Mouse (Mus musculus): Measurements from ENCODE around the gene Nans. TPM values are rescaled to one million over a fixed set of nuclear protein-coding genes. Genes with fewer than 3 reads are reported as not detected.

Nans gene
- total RNA-seq, 4 experiments from 2014 or later, result 15.5 to 19.7 (median 16.6) TPM

DNA sequence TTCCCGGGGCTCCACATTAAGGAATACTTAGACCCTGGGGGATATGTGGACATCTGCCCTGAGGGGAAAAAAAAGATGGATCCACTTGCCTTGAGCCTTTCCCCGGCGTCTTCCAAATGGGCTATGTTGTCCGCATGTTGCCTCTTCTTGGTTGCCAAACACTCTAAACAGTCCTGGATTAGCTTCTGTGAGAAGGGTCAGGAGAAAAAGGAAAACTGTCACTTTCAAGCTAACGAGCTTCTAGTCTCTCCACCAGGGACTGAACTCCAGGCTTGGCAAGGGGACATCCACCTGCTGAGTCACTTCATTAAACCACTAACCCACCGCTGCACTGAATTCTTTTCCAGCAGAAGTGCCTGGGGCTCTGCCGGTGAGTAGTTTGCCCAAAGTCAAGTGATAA, 43.9 kb downstream of the Nans start:
- DNase-seq (ENCODE audit: low spot score in 2 of 2), result no peak

DNA sequence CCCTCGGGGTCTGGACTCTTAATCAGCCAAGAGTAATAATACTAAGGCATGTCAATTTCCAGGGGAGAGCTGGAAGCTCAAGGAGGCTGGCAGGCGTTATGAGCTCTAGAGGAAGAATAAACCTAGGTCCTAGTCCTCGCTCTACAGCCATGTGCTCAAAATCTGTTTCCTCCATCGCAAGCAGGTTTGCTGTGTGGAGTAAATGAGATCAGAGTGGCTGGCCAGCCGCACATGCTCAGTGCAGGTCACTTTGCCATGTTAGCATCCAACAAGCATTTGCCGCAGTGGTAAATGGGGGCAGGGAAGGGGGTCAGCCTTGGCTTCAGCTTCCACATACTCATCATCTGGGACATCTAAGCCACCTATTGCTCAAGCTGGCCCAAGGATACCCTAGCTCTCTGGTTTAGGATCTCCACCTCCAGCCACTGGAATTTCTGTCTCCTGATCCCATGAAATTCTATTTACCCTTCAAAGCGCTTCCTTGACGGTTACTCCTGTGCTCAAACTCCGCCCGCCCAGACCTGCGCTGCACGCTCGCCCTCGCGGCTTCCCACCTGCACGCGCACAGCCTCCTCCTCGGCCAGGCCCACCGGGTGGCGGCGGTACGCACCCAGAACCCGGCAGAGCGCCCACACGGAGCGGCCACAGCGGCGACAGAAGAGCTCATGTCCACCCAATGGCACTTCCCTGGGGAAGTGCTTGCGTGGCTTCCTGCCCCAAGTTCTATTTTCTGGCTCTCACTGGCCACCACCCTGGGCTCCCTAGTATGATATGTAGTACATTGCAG, 45.1 kb downstream of the Nans start:
- no peak for DNase-seq (ENCODE audit: low spot score in 2 of 2)

DNA sequence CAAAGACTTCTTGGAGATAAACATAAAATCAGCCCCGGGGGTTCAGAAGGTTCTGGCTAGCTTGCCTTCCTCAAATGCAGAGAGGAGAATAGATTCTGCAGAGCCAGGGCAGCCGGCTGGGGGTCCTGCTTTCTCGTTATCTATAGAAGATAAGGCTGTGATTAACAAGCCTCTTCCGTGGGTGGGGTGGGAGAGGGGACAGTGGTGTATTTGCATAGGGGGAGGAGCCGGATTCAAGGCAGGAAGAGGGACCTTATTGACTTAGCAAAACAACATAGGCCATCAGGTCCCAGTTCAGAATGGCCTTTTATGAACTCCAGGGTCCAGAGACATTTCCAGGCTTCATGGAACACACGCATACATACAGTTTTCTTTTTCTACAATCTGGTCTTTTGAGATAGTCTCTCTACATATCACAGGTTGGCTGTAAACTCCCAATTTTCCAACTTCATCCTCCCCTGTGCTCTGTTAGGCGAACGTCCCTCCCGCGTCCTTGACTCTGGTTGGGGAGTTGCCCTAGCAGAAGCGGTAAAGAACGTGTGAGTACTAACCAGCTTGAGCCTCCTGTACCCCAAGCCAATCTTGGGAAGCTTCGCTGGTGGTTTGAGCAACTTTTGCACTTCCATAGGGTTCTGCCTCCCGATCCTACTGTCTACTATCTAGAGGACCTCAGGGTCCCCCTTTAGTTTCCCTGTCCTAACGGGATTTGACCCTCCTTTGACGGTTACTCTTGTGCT, 46.2 kb downstream of the Nans start:
- no peak for DNase-seq (ENCODE audit: low spot score in 2 of 2)

DNA sequence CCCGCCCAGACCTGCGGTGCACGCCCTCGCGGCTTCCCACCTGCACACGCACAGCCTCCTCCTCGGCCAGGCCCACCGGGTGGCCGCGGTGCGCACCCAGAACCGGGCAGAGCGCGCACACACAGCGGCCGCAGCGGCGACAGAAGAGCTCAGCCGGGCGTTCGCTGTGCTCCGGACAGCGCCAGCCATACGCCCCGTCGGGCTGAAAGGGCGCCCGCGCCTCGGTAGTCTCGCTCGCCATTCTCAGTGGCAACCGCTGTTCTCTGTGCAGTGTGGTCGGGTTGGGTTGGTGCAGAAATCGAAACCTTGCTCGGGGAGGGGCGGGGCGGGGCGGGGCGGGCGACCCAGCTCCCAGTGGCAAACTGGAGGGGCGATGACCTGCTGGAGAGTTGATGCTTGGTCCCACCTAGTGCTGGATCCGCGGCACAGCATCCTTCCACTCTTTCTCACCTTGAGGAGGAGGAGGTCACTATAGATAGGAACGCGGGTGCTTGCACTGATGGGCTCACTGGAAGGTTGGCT, 46.9 kb downstream of the Nans start, which contains the start of gene Trim14:
Gene Trim14, minus strand, starts transcription at position 302 of the 522 bp plus-strand sequence.
- no peak for DNase-seq (ENCODE audit: low spot score in 2 of 2)

DNA sequence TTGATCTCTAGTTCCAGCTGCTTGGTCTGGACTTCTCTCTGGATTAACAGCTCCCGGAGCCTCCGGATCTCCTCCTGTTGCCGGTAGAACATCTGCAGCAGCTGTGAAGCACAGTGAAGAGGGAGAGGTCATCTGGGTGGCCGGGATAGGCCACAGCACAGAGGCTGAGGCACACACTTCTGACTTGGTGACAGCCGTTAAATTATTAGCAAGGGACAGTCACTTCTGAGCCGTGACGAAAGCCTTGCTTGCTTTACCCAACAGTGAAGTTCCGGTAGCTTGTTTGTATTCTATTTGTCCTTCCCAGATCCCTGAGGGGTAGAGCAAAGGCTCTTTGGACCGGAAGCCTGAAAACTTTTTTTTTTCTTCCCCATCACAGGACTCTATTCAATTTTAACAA, 50.1 kb downstream of the Nans start:
- DNase-seq (ENCODE audit: low spot score in 2 of 2), result no peak

DNA sequence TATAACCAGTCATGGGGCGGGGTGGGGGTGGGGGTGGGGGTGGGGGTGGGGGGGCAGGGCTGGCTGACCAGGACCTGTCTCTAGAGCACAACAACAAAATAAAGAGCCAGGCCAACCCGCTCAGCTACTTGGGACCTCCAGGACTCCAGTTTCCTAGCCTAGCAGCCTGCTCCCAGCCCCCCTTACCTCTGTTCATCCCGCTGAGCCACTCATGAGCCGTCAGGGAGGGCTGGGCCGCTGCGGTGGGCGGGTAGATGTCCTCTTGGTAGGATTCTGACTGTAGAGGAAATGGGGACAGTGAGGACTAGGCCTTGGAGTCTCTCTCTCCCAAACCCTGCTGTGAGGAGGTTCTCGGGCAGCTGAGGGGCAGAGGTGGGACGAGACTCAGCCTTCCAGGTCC, 52.7 kb downstream of the Nans start:
- DNase-seq (ENCODE audit: low spot score in 2 of 2), result no peak

DNA sequence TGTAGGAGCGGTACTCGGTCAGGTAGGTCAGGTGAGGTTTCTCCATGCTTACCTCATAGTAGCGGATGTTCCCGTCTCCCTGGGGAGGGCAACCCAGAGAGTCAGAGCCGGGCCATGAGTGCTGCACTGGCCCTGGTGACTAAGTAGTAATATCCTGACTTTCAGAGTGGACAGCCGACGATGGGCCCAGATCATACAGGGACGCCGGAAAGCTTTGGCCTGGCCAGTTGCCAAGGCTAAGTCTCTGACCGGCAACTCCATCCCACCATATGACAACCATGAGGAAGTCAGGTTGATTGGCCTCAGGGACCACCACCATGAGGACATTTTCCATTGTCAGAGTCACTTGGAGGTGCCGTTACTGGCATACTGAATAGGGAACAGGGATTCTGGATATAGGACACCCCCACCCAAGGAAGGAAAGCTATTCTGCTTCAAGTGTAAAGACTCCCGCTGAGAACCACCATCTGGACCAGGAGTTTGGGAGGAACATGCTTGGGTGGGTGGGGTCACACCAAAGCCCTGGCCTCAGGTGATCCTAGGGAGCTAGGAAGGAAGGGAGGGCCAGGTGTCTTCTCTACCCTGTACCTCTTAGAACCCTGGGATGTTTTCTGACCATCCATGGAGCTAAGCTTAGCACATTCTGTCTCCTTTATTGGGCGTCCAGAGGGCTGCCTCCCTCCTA, 54.5 kb downstream of the Nans start:
- no peak for DNase-seq (ENCODE audit: low spot score in 2 of 2)

DNA sequence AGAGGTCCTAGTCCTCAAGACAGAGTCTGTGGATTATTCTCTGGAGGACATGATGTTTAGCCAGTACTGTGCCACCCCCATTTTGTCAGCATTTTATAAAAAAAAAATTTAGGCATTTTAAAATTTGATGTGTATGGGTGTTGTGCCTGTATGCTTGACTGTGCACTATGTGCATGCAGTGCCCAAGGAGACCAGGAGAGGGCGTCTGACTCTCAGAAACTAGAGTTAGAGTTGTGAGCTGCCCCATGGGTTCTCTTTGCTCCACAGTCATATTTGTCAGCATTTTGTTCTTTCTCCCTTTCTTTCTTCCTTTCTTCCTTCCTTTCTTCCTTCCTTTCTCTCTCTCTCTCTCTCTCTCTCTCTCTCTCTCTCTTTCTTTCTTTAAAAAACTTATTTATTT, 55.3 kb downstream of the Nans start:
- no peak for DNase-seq (ENCODE audit: low spot score in 2 of 2)

DNA sequence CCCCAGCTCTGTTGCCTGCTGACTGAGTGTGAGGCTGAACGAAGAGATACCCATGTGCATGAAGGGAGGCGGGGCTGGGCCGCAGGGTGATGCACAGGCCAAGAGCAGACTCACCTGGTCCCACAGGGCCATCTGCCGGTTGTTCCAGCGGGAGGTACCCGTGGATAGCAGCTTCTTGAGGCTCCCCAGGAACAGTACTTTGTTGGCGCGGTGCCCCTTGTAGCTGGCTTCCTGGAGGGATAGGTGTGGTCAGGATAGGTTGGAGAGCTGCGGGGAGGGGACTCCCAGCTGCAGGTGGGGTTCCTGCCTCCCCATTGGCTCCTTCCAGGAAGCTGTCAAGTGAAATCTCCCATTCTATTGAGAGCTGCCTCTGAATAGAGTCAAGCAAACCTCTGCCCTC, 56.5 kb downstream of the Nans start:
- no peak for DNase-seq (ENCODE audit: low spot score in 2 of 2)

DNA sequence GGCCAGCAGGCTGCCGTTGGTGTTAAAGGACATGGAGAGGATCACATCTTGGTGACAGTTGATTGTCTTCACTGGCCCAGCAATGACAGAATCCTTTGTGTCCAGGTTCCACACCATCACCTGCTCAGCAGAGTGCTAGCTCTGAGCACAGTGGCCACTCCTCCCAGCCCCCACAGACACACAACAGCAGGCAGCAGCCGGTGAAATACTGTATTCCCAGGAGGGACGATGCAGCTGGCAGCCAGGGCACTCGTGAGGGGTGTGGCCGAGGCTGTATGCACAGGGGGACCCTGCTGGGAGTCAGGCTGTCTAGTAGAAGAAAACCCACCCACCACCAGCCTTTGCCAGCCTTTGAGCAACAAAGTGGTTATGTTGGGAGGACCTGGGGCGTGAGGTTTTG, 57.7 kb downstream of the Nans start:
- DNase-seq (ENCODE audit: low spot score in 2 of 2), result no peak

DNA sequence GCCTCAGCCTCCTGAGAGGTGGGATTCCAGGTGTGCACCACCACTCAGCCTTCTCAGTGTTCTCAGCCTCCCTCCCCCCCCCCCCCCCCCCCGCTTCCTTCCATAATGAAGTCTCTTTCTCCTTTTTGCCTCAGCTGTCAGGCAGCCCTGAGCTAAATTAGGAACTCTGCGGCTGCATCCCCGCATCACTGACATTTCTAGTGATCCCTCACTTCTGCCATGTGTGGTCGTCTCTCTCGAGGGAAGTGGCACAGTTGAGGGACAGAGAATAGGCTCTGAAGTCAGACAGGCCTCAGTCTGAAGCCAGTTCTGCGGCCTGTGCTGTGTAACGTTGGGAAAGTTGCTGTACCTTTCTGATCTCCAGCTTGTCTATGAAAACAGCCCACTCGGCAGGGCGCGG, 60.9 kb downstream of the Nans start:
- no peak for DNase-seq (ENCODE audit: low spot score in 2 of 2)

DNA sequence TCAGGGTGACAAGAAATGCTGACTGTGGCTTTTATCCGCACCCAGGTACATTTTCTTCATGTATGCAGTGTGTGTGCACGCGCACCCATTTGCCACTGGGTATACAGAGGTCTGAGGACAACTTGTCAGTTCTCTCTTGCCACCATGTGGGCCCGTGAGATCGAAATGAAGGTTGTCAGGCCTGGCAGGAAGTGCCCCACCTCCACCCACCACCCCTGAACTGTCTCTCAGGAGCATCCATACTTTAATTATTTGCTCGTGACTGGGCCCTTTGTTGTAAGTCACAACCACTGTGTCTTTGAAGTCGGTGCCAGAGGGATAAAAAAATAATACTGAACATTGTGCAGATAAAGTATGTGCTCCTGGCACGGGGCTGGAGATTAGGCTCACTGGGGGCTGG, 61.4 kb downstream of the Nans start:
- no peak for DNase-seq (ENCODE audit: low spot score in 2 of 2)

Other genes with a start within 250 kb of the Nans start
- not detected for gene Foxe1, start 145.6 kb upstream of the Nans start, total RNA-seq (2022)
- 1 to 10 TPM; 4.8 to 6.9 (median 5.6) TPM for gene Trmo, start 99.8 kb upstream of the Nans start, total RNA-seq (2022)
- gene Hemgn, start 75.7 kb upstream of the Nans start, total RNA-seq (2022), result not detected
- gene Anp32b, start 38.3 kb upstream of the Nans start, total RNA-seq (2022), result 10 to 100 TPM; 52.4 to 66.0 (median 59.8) TPM
- gene Trim14, start 46.9 kb downstream of the Nans start, total RNA-seq (2022), result 1 to 10 TPM in 3 of 4 experiments, under 1 TPM in 1; 0.89 to 2.3 (median 1.8) TPM
- gene Coro2a, start 113.0 kb downstream of the Nans start, total RNA-seq (2022), result 10 to 100 TPM; 15.7 to 19.5 (median 17.8) TPM
- 1 to 10 TPM; 2.8 to 4.2 (median 3.0) TPM for gene Tbc1d2, start 161.0 kb downstream of the Nans start, total RNA-seq (2022)